In genomic region chr11:55239496-55239895, GRCm38 (mm10) we compare ENCODE assay signal across 22 mouse cellular contexts. TPM values are rescaled to one million over a fixed set of nuclear protein-coding genes. Genes with fewer than 3 reads are reported as not detected.
"Had no signal": no experiment of that assay in that cellular context is flagged by ENCODE, and none has a peak within 500 bp of the region (broad histone marks: within the 10 kb centered on the region; RNA-seq: fewer than 3 reads in every experiment).

No protein-coding gene starts in this region.

- H3K4me3 ChIP-seq: lung, embryonic 15.5 days; midbrain, embryonic 13.5 days; midbrain, embryonic 15.5 days; neural tube, embryonic 12.5 days; stomach, embryonic 15.5 days had no signal

- H3K27ac ChIP-seq: liver, embryonic 14.5 days; lung, embryonic 15.5 days; macrophage; midbrain, embryonic 13.5 days; midbrain, embryonic 15.5 days; neural tube, embryonic 12.5 days; stomach, embryonic 15.5 days; stomach, postnatal 0 days had no signal

- DNase-seq: lung, adult 2 months; lung, postnatal 14 days; lung, postnatal 36 days; retina, postnatal 1 day; right cerebral cortex, adult 18-20 months; right cerebral cortex, postnatal 25 days; right cerebral cortex, postnatal 4 days; thymus, adult 2 months; thymus, postnatal 25 days; thymus, postnatal 4 days had no signal

- ATAC-seq: lung, postnatal 0 days; midbrain, embryonic 13.5 days; midbrain, embryonic 15.5 days had no signal

- H3K9ac ChIP-seq: liver, embryonic 14.5 days; lung, embryonic 15.5 days; midbrain, embryonic 13.5 days; midbrain, embryonic 15.5 days; neural tube, embryonic 12.5 days; stomach, embryonic 15.5 days had no signal

- H3K9me3 ChIP-seq: lung, embryonic 15.5 days; midbrain, embryonic 13.5 days; midbrain, embryonic 15.5 days; neural tube, embryonic 12.5 days; stomach, embryonic 15.5 days had no signal

- H3K36me3 ChIP-seq: lung, embryonic 15.5 days; midbrain, embryonic 15.5 days; neural tube, embryonic 12.5 days; stomach, embryonic 15.5 days had no signal

- H3K4me2 ChIP-seq: lung, embryonic 15.5 days; midbrain, embryonic 11.5 days; midbrain, embryonic 13.5 days; midbrain, embryonic 15.5 days; neural tube, embryonic 12.5 days; stomach, embryonic 15.5 days had no signal

- H3K27me3 ChIP-seq: lung, embryonic 15.5 days; midbrain, embryonic 13.5 days; midbrain, embryonic 15.5 days; neural tube, embryonic 12.5 days; stomach, embryonic 15.5 days had no signal

- H3K4me1 ChIP-seq: lung, embryonic 15.5 days; midbrain, embryonic 13.5 days; midbrain, embryonic 15.5 days; neural tube, embryonic 12.5 days; stomach, embryonic 15.5 days had no signal

RNA-seq across cellular contexts. Expression of gene Slc36a2, which starts 54.6 kb away (rescaled TPM):
- total RNA-seq: monocyte, adult 5-6 weeks; neutrophil, adult 5-6 weeks had no signal
- polyA plus RNA-seq: macrophage; midbrain, embryonic 11.5 days had no signal
